Mouse (Mus musculus) bone marrow, adult 2 months (tissue): ENCODE results near the gene Kcne1. TPM values are rescaled to one million over a fixed set of nuclear protein-coding genes. Genes with fewer than 3 reads are reported as not detected.

Source experiments
- H3K27ac ChIP-seq: fragments of 200-500 bp; 2 replicates; pipeline ENCODE4 v1.5.1; 2012; ENCODE audit warnings: low read depth, mild to moderate bottlenecking, control low read depth, inconsistent platforms, low read length; ENCODE audit not compliant: control insufficient read depth, poor library complexity, insufficient read depth
- H3K4me1 ChIP-seq: fragments of 200-500 bp; 2 replicates; pipeline ENCODE4 v1.6.1; 2011; ENCODE audit warnings: low read length; ENCODE audit not compliant: control insufficient read depth, insufficient read depth
- H3K4me3 ChIP-seq: fragments of 200-500 bp; replicated peaks from 2 replicates; pipeline ENCODE3; 2011; ENCODE audit warnings: mild to moderate bottlenecking, low read depth, low read length, control low read depth; ENCODE audit not compliant: control insufficient read depth
- CTCF ChIP-seq: fragments of 200-500 bp; IDR thresholded peaks from 2 replicates; pipeline ENCODE4 v1.5.1; 2011; ENCODE audit warnings: low read length, control low read depth; ENCODE audit not compliant: control insufficient read depth, insufficient read depth
- POLR2A ChIP-seq: fragments of 200-500 bp; IDR thresholded peaks from 2 replicates; pipeline ENCODE4 v1.6.1; 2011; ENCODE audit warnings: low read depth, mild to moderate bottlenecking, control low read depth, low read length, borderline replicate concordance; ENCODE audit not compliant: control insufficient read depth
- WGBS: fragments of 180-500 bp; shearing (Covaris S2); methylation state at CpG from one replicate; pipeline ENCODE4 v1.1.7; 2018; 5-methylcytosine and 5-hydroxymethylcytosine counted together
- polyA plus RNA-seq: library from polyadenylated mRNA; stranded (reverse); fragments of >200 nt; gene quantifications from 2 replicates; pipeline ENCODE4 v1.2.4, GENCODE M21; 2011; ENCODE audit warnings: low replicate concordance; ENCODE audit not compliant: missing spikeins, insufficient read depth, insufficient read length

Kcne1 gene
- polyA plus RNA-seq, 1 experiment: not detected

- TF ChIP-seq CTCF (no peak), POLR2A (no peak)
- Histone ChIP-seq H3K4me3 (no peak overlapping the region), H3K4me1 (no peaks in the 10 kb centered on the region), H3K27ac (no peak overlapping the region)
- WGBS: 68% methylated on average over 10 of the region's 10 CpGs
These were observed 38.7 kb upstream of the Kcne1 start for GRCm38 (mm10) chr16:92397745-92398573.

- H3K27ac ChIP-seq: no peak overlapping the region
- H3K4me3 ChIP-seq: no peak overlapping the region
- H3K4me1 ChIP-seq: no peaks in the 10 kb centered on the region
- WGBS: 92% methylated on average over 3 of the region's 3 CpGs
- TF ChIP-seq POLR2A (no peak), CTCF (0 out of 2 replicates have a peak, but pooled peaks have one; percentile 15)
These were observed 34.5 kb upstream of the Kcne1 start for GRCm38 (mm10) chr16:92393732-92394131.

- no peaks in the 10 kb centered on the region for H3K4me1 ChIP-seq
- H3K27ac ChIP-seq: no peak overlapping the region
- 73% methylated on average over 10 of the region's 10 CpGs for WGBS
- no peak overlapping the region for H3K4me3 ChIP-seq
- TF ChIP-seq POLR2A (no peak), CTCF (no peak)
These were observed 28.4 kb upstream of the Kcne1 start for GRCm38 (mm10) chr16:92387692-92388091.

GRCm38 (mm10) chr16:92385062-92385461 lies 25.8 kb upstream of the Kcne1 start:
- Histone ChIP-seq H3K4me1 (no peaks in the 10 kb centered on the region), H3K27ac (no peak overlapping the region), H3K4me3 (no peak overlapping the region)
- TF ChIP-seq CTCF (peak; percentile 76), POLR2A (no peak)
- WGBS: 0% methylated on average over 2 of the region's 2 CpGs

GRCm38 (mm10) chr16:92383412-92383811 lies 24.1 kb upstream of the Kcne1 start:
- Histone ChIP-seq H3K27ac (no peak overlapping the region), H3K4me3 (no peak overlapping the region), H3K4me1 (no peaks in the 10 kb centered on the region)
- TF ChIP-seq POLR2A (no peak), CTCF (no peak)

- Histone ChIP-seq H3K4me1 (no peaks in the 10 kb centered on the region), H3K27ac (no peak overlapping the region), H3K4me3 (no peak overlapping the region)
- TF ChIP-seq POLR2A: no peak
- no peak for TF ChIP-seq CTCF
- WGBS: 62% methylated on average over 6 of the region's 6 CpGs
These were observed 23.2 kb upstream of the Kcne1 start for GRCm38 (mm10) chr16:92382508-92382907.

- H3K4me3 ChIP-seq: no peak overlapping the region
- WGBS: 66% methylated on average over 6 of the region's 6 CpGs
- H3K27ac ChIP-seq: no peak overlapping the region
- H3K4me1 ChIP-seq: no peaks in the 10 kb centered on the region
- TF ChIP-seq POLR2A (no peak), CTCF (no peak)
These were observed 21.8 kb upstream of the Kcne1 start for GRCm38 (mm10) chr16:92381092-92381491.

- TF ChIP-seq CTCF (no peak), POLR2A (no peak)
- Histone ChIP-seq H3K4me3 (no peak overlapping the region), H3K27ac (no peak overlapping the region), H3K4me1 (no peaks in the 10 kb centered on the region)
- WGBS: 82% methylated on average over 6 of the region's 6 CpGs
These were observed 17.7 kb upstream of the Kcne1 start for GRCm38 (mm10) chr16:92376976-92377375.
